Mouse (Mus musculus) testis, adult 2 months (tissue): ENCODE measurements around the gene Gm9736.
"Not testable (repeated sequence)": the region's sequence is repeated elsewhere in the genome, so short reads cannot be mapped to it uniquely, and the experiment has no call there.

Source experiments
- CTCF ChIP-seq: fragments of 200-500 bp; IDR thresholded peaks from 2 replicates; pipeline ENCODE4 v1.5.1; 2012; ENCODE audit warnings: low read depth, mild to moderate bottlenecking, inconsistent platforms, low read length, moderate library complexity; ENCODE audit not compliant: control insufficient read depth, insufficient read depth, insufficient replicate concordance
- POLR2A ChIP-seq: fragments of 200-500 bp; IDR thresholded peaks from 2 replicates; pipeline ENCODE4 v1.6.1; 2012; ENCODE audit warnings: low read depth, mild to moderate bottlenecking, inconsistent platforms, low read length, moderate library complexity; ENCODE audit not compliant: control insufficient read depth

- not testable (repeated sequence) for TF ChIP-seq CTCF, POLR2A
These were observed 468 bp downstream of the Gm9736 start for GRCm38 (mm10) chr10:77750686-77751085.
